Mouse (Mus musculus): ENCODE data around the gene Zfp462.

The Zfp462 gene

GRCm38 (mm10) chr4:54998146-54998841 lies 53.4 kb downstream of the Zfp462 start:
- DNase-seq: no peak

GRCm38 (mm10) chr4:54999556-54999955 lies 54.7 kb downstream of the Zfp462 start:
- no peak for DNase-seq

- DNase-seq: no peak
These were observed 56.5 kb downstream of the Zfp462 start for GRCm38 (mm10) chr4:55001386-55001785.

GRCm38 (mm10) chr4:55003128-55003527 lies 58.3 kb downstream of the Zfp462 start:
- DNase-seq: no peak

- DNase-seq: no peak
These were observed 60.2 kb downstream of the Zfp462 start for GRCm38 (mm10) chr4:55005066-55005465.

- DNase-seq: peak; percentile 37
These were observed 60.7 kb downstream of the Zfp462 start for GRCm38 (mm10) chr4:55005521-55005969.

GRCm38 (mm10) chr4:55006024-55006423 lies 61.2 kb downstream of the Zfp462 start:
- no peak for DNase-seq

- DNase-seq: no peak
These were observed 63.8 kb downstream of the Zfp462 start for GRCm38 (mm10) chr4:55008616-55009015.

GRCm38 (mm10) chr4:55011391-55011790 lies 66.5 kb downstream of the Zfp462 start:
- DNase-seq: no peak

- no peak for DNase-seq
These were observed 68.9 kb downstream of the Zfp462 start for GRCm38 (mm10) chr4:55013563-55014248.

GRCm38 (mm10) chr4:55014731-55015463 lies 70.0 kb downstream of the Zfp462 start:
- DNase-seq: no peak

- no peak for DNase-seq
These were observed 70.7 kb downstream of the Zfp462 start for GRCm38 (mm10) chr4:55015517-55015916.

- no peak for DNase-seq
These were observed 81.3 kb downstream of the Zfp462 start for GRCm38 (mm10) chr4:55026109-55026646.

GRCm38 (mm10) chr4:55030401-55030800 lies 85.6 kb downstream of the Zfp462 start:
- DNase-seq: no peak

GRCm38 (mm10) chr4:55032317-55032930 lies 87.6 kb downstream of the Zfp462 start:
- no peak for DNase-seq

GRCm38 (mm10) chr4:55033452-55033851 lies 88.6 kb downstream of the Zfp462 start:
- DNase-seq: no peak

GRCm38 (mm10) chr4:55038139-55038538 lies 93.3 kb downstream of the Zfp462 start:
- DNase-seq: no peak

- no peak for DNase-seq
These were observed 95.6 kb downstream of the Zfp462 start for GRCm38 (mm10) chr4:55040258-55040964.

GRCm38 (mm10) chr4:55041106-55041730 lies 96.4 kb downstream of the Zfp462 start:
- DNase-seq: no peak

- no peak for DNase-seq
These were observed 97.7 kb downstream of the Zfp462 start for GRCm38 (mm10) chr4:55042573-55042972.

GRCm38 (mm10) chr4:55047266-55047665 lies 102.4 kb downstream of the Zfp462 start:
- no peak for DNase-seq
